Mouse (Mus musculus): ENCODE measurements around the gene Tmem269. TPM values are rescaled to one million over a fixed set of nuclear protein-coding genes. Genes with fewer than 3 reads are reported as not detected.
A peak's percentile ranks its signal among the peaks of the same experiment; 100 is the strongest.

Gene Tmem269
- total RNA-seq, 4 experiments from 2014 or later, result 0.24 TPM; not detected in 3

DNA sequence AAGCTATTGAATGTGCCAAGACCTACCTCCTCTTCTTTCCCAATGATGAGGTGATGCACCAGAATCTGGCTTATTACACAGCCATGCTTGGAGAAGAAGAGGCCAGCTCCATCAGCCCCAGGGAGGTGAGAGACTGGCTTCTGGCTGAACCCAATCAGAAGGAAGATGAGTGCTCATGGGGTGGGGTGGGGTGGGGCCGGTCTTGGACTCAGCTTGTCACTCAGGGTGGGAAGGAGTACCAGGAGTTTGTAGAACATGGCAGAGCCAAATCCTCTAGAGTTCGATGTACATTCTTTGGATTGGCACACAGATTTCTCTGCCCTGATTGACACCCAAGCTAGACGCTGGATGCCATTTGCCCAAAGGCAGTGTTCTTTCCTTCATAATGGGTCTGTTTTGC lies 20.6 kb upstream of the Tmem269 start:
- no peak for DNase-seq (ENCODE audit: low spot score in 2 of 2)

DNA sequence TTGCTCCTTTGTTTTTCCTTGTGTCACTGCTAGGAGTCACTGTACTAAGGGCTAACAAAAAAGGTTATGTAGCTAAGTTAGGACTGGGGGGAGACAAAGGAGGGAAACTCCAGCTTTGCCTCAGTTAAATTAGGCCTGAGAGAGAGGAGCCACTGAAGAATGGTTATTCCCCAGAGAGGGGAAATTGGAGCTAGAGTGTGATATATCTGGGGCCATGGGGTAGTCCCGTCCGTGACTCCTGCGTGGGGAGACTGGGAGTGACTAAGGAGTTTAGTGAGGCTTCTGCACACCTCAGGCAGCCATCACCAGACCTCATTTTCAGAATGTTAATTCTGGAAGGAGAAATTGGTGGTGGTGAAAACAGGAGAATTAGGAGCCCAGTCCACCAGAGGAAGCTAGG lies 16.3 kb upstream of the Tmem269 start:
- DNase-seq (ENCODE audit: low spot score in 2 of 2), result no peak

- peak in 1 of 2 experiments; percentile 12 for DNase-seq (ENCODE audit: low spot score in 2 of 2)
Observed at GRCm38 (mm10) chr4:119233256-119233901, 15.4 kb upstream of the Tmem269 start.

GRCm38 (mm10) chr4:119232410-119233255 lies 14.6 kb upstream of the Tmem269 start, which contains the start of the genes AU022252 and P3h1:
Gene AU022252 (minus strand): TSS chr4:119232712.
Gene P3h1 (plus strand): TSS chr4:119232915.
- DNase-seq (ENCODE audit: low spot score in 2 of 2), result peak; percentile 97 to 98

DNA sequence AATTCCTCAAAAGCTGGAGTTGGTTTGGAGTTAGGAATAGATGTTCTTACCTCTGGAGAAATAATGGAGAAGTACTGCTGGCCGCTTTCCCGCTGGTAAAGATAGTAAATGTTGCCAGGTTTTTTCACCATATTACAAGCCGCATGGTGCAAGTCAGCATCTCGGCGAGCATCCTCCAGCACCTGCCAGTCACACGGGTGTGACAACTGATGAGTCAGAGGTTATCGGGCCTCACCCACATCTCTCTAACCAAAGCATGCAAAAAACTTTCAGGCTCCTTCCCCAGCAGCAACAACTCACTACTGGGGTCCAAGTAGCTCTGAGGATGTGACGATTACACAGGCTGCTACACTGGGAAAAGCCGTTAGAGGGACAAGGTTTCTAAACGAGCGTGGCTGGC lies 8.7 kb upstream of the Tmem269 start:
- DNase-seq (ENCODE audit: low spot score in 2 of 2), result no peak

- no peak for DNase-seq (ENCODE audit: low spot score in 2 of 2)
Observed at GRCm38 (mm10) chr4:119225719-119226118, 7.7 kb upstream of the Tmem269 start.

GRCm38 (mm10) chr4:119224534-119224933 lies 6.5 kb upstream of the Tmem269 start:
- DNase-seq (ENCODE audit: low spot score in 2 of 2), result no peak

DNA sequence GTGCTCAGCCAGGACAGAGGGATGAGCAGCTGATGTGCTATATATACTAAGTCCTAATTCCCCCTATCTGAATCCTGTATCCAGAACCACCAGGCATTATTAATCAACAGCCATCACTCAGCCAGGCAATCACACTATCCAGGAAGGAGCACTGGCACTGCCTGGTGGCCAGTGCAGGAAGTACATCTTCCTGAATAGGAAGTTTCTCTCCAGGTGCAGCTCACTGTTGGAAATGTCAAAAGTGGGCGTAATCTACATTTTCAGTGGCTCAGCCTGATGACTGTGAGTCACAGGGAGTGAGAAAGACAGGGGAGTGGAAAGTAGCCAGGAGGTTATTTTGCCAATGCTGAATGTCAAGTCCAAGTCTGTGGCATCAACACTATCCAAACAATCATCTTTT lies 5.7 kb upstream of the Tmem269 start:
- DNase-seq (ENCODE audit: low spot score in 2 of 2), result no peak

GRCm38 (mm10) chr4:119216667-119217066 lies 1.4 kb downstream of the Tmem269 start:
- no peak for DNase-seq (ENCODE audit: low spot score in 2 of 2)

DNA sequence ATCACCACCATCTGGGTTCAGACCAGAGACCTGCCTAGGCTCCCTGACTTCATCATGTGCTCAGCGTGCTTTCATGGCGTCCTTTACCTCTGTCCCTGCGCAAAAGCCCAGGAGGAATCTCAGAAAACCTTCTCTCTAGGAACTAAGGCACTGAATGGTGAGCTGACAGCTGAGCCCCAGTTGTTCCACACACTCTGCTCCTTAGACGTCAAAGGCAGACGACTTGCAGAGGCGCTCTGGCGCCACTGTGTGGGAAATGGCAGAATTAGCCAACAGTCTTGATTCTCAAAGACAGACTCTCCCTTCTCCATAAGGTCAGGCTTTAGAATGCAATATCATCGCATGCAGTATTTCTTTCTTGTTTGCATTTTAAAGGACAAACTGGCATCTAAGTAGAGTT lies 13.3 kb downstream of the Tmem269 start:
- DNase-seq (ENCODE audit: low spot score in 2 of 2), result no peak

GRCm38 (mm10) chr4:119198105-119198504 lies 19.9 kb downstream of the Tmem269 start:
- no peak for DNase-seq (ENCODE audit: low spot score in 2 of 2)

GRCm38 (mm10) chr4:119195582-119196320 lies 22.3 kb downstream of the Tmem269 start:
- DNase-seq (ENCODE audit: low spot score in 2 of 2), result no peak

DNA sequence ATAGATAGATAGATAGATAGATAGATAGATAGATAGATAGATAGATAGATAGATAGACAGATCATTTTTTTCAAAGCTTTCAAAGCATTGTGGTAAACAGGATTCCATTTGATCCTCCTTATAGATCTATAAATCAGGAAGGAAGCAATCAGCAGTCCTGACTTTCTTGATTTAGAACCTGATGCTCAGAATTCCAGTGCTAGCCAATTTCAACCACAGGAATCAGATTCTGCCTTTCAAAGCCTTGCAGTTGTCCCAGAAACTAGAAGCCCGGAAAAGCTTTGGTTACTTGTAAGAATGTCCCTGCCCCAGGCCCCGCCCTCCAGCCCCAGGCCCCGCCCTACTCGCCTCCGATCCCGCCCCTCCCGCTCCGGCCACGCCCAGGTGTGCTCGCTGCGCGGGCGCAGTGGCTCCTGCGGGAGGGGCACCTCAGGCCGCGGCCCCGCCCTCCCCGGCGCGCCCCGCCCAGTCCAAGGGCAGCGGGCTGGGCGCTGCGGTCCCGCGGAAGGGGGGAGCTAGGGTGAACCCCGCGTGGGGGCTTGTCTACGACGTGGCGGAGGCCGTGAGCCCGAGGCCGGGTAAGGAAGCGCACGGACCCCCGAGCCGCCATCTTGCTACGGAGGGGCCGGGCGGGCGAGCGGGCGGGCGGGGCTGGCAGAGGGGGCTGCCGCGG lies 23.0 kb downstream of the Tmem269 start, which contains the start of gene Svbp:
Gene Svbp, plus strand, starts transcription at position 398 of the 673 bp plus-strand sequence.
- peak; percentile 65 to 78 for DNase-seq (ENCODE audit: low spot score in 2 of 2)

GRCm38 (mm10) chr4:119192757-119193156 lies 25.3 kb downstream of the Tmem269 start:
- no peak for DNase-seq (ENCODE audit: low spot score in 2 of 2)

GRCm38 (mm10) chr4:119191273-119191672 lies 26.7 kb downstream of the Tmem269 start:
- DNase-seq (ENCODE audit: low spot score in 2 of 2), result no peak

- no peak for DNase-seq (ENCODE audit: low spot score in 2 of 2)
Observed at GRCm38 (mm10) chr4:119190618-119191017, 27.4 kb downstream of the Tmem269 start.

DNA sequence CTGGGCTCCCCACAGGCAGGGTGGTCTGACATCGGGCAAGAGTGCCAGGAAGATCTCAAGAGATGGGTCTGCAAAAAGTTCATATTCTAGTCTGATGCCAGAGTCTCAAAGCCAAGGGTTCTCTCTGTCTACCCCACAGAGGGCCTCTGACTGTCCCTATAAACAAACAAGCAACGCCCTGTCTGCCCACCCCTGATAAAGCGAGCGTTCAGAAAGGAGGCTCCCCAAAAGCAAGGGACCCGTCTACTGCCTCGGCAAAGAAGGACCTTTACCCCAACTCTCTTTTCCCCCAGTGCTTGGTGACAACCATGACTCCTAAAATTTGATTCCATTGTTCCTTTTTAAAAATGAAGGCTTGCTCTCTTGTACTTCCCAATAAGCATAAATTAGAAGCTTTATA lies 28.2 kb downstream of the Tmem269 start, which contains the start of gene Ermap:
Gene Ermap, minus strand, starts transcription at position 148 of the 400 bp plus-strand sequence.
- no peak for DNase-seq (ENCODE audit: low spot score in 2 of 2)

DNA sequence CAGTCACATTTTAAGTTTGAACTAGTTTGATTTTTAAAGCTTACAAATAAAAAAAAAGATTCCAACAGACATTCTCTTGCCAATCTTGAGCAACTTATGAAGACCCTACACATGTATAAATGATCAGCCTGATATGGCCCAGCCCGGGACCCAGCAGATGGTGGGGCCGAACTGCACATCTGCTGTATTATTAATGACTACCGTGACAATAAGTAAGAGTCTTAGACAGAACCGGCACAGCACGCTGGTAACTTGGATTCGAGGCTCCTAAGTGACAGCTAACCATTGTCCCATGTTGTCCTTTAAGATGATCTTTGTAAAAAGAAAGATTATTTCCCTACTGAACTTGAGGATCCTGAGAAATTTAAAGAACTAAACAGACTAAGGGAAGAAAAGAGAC lies 28.6 kb downstream of the Tmem269 start:
- DNase-seq (ENCODE audit: low spot score in 2 of 2), result no peak

DNA sequence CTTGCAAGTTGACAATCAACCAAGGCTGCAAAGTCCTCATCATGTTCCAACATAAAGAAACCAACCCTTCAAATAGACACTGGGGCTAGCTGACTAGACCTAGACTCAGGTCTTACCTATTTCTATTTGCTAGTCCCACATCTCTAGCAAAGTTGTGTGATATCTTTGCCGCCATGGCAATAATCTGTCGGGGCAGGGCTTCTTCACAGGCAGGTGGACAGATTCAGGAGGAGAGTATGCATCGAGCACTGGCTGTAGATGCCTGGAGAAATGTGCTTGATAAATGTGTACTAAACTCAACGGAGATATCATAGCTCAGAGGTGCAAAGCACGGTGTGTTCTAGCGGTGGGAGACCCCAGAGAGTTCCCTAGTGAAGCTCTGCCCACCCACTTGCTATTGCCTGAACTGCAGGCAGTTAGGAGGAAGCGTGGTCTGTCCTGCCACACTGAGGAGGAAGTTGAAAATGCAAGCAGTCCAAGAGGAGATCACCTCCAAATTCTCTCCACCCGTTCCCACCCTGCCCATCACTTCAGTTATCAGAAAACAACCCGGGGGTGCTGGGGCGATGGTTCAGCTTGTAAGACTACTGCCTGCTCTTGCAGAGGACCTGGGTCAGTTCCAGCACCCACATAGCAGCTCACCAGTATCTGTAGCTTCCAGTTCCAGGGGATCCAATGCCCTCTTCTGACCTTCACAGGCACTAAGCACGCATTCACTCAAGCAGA lies 29.8 kb downstream of the Tmem269 start:
- DNase-seq (ENCODE audit: low spot score in 2 of 2), result no peak

DNA sequence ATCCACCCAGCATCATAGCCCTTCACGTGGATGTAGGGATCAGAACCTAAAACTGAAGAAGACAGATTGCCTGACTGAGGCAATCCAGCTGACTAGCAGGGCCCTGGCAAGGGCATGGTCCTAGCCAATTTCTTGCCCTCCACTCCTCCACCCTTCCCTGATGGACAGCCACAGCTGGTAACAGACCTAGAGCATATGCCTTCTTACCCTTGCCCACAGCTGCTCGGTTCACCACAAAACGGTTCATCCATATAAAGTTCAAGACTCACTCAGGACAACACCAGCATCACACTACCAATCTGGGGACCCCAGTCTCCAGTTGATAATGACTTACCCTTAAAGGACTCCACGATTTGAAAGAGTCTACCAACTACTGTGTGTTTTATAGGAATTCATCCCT lies 32.2 kb downstream of the Tmem269 start:
- no peak for DNase-seq (ENCODE audit: low spot score in 2 of 2)

GRCm38 (mm10) chr4:119183525-119183924 lies 34.5 kb downstream of the Tmem269 start:
- no peak for DNase-seq (ENCODE audit: low spot score in 2 of 2)
